Mouse (Mus musculus) small intestine, adult 2 months (tissue): ENCODE results near the gene Litaf. TPM values are rescaled to one million over a fixed set of nuclear protein-coding genes. Genes with fewer than 3 reads are reported as not detected.

Experiments
- H3K27ac ChIP-seq: fragments of 200-500 bp; 2 replicates; pipeline ENCODE4 v1.5.1; 2012; ENCODE audit warnings: low read depth, low read length, control low read depth, inconsistent platforms; ENCODE audit not compliant: insufficient read depth
- H3K27me3 ChIP-seq: fragments of 200-500 bp; 2 replicates; pipeline ENCODE4 v1.6.1; 2012; ENCODE audit warnings: mild to moderate bottlenecking, moderate library complexity, low read length, inconsistent platforms; ENCODE audit not compliant: control insufficient read depth, insufficient read depth
- H3K36me3 ChIP-seq: fragments of 200-500 bp; 2 replicates; pipeline ENCODE4 v1.6.1; 2012; ENCODE audit warnings: mild to moderate bottlenecking, low read length, control low read depth, inconsistent platforms; ENCODE audit not compliant: control insufficient read depth, insufficient read depth
- H3K4me1 ChIP-seq: fragments of 200-500 bp; 2 replicates; pipeline ENCODE4 v1.6.1; 2012; ENCODE audit warnings: low read length, inconsistent platforms, mixed read lengths; ENCODE audit not compliant: control insufficient read depth, insufficient read depth, insufficient read length
- H3K4me3 ChIP-seq: fragments of 200-500 bp; 2 replicates; pipeline ENCODE4 v1.5.1; 2012; ENCODE audit warnings: low read depth, mild to moderate bottlenecking, control low read depth, inconsistent platforms, low read length, moderate library complexity
- CTCF ChIP-seq: fragments of 200-500 bp; IDR thresholded peaks from 2 replicates; pipeline ENCODE4 v1.5.1; 2012; ENCODE audit warnings: low read depth, mild to moderate bottlenecking, control low read depth, inconsistent platforms, low read length, moderate library complexity, mixed read lengths; ENCODE audit not compliant: insufficient replicate concordance, insufficient read length; ENCODE audit errors: extremely low read depth
- POLR2A ChIP-seq: fragments of 200-500 bp; IDR thresholded peaks from 2 replicates; pipeline ENCODE4 v1.6.1; 2012; ENCODE audit warnings: low read depth, mild to moderate bottlenecking, control low read depth, inconsistent platforms, low read length, moderate library complexity
- WGBS: fragments of 180-500 bp; shearing (Covaris S2); methylation state at CpG from one replicate; pipeline ENCODE4 v1.1.7; 2018; 5-methylcytosine and 5-hydroxymethylcytosine counted together
- polyA plus RNA-seq: library from polyadenylated mRNA; depleted of rRNA; stranded (reverse); fragments of >200 nt; gene quantifications from 2 replicates; pipeline ENCODE4 v1.2.3, GENCODE M21; 2012

Litaf gene
- polyA plus RNA-seq, 1 experiment, result 497 TPM

GRCm38 (mm10) chr16:11066833-11067191 is 855 bp upstream of the Litaf start:
- H3K4me1 ChIP-seq, result peaks cover 25% of the 10 kb centered on the region
- no peak for TF ChIP-seq CTCF
- TF ChIP-seq POLR2A, result no peak
- no peak overlapping the region for H3K27ac ChIP-seq

GRCm38 (mm10) chr16:11065431-11065830 is 526 bp downstream of the Litaf start:
- Histone ChIP-seq H3K4me1 (peaks cover 20% of the 10 kb centered on the region), H3K27ac (no peak overlapping the region), H3K36me3 (no peaks in the 10 kb centered on the region), H3K4me3 (no peak overlapping the region), H3K27me3 (no peaks in the 10 kb centered on the region)
- WGBS, result 77% methylated on average over 5 of the region's 5 CpGs
- no peak for TF ChIP-seq POLR2A
- TF ChIP-seq CTCF, result no peak

More at GRCm38 (mm10) chr16:11066833-11067191, 855 bp upstream of the Litaf start:
- H3K27me3 ChIP-seq, result no peaks in the 10 kb centered on the region
- H3K36me3 ChIP-seq, result no peaks in the 10 kb centered on the region
- WGBS, result 1% methylated on average over 22 of the region's 22 CpGs
- peak overlapping the region; percentile 86 for H3K4me3 ChIP-seq

- TF ChIP-seq CTCF (no peak), POLR2A (no peak)
Observed at GRCm38 (mm10) chr16:11064742-11065141, 1.2 kb downstream of the Litaf start.

GRCm38 (mm10) chr16:11064341-11064740 is 1.6 kb downstream of the Litaf start:
- H3K4me1 ChIP-seq, result peaks cover 11% of the 10 kb centered on the region
- WGBS, result 90% methylated on average over 4 of the region's 4 CpGs
- no peaks in the 10 kb centered on the region for H3K27me3 ChIP-seq
- H3K36me3 ChIP-seq, result no peaks in the 10 kb centered on the region
- TF ChIP-seq CTCF, result no peak
- TF ChIP-seq POLR2A, result no peak
- no peak overlapping the region for H3K4me3 ChIP-seq
- no peak overlapping the region for H3K27ac ChIP-seq

More at GRCm38 (mm10) chr16:11064742-11065141, 1.2 kb downstream of the Litaf start:
- Histone ChIP-seq H3K27me3 (no peaks in the 10 kb centered on the region), H3K4me3 (no peak overlapping the region), H3K4me1 (peaks cover 14% of the 10 kb centered on the region), H3K27ac (no peak overlapping the region), H3K36me3 (no peaks in the 10 kb centered on the region)
- WGBS, result 91% methylated on average over 6 of the region's 6 CpGs

GRCm38 (mm10) chr16:11062794-11063721 is 2.9 kb downstream of the Litaf start:
- no peaks in the 10 kb centered on the region for H3K36me3 ChIP-seq
- peak overlapping the region; percentile 36; the same call in 1 of the 2 replicates for H3K27ac ChIP-seq
- H3K27me3 ChIP-seq, result no peaks in the 10 kb centered on the region
- no peak overlapping the region for H3K4me3 ChIP-seq
- 31% methylated on average over 13 of the region's 13 CpGs for WGBS
- H3K4me1 ChIP-seq, result peaks cover 11% of the 10 kb centered on the region
- TF ChIP-seq POLR2A (no peak), CTCF (no peak)

- no peak within 1 kb of the TSS for H3K27ac ChIP-seq
- peaks cover 5% of the 10 kb centered on the region; the same call in 1 of the 2 replicates for H3K4me1 ChIP-seq
- no peaks in the 10 kb centered on the region for H3K36me3 ChIP-seq
- WGBS, result 88% methylated on average over 4 of the region's 4 CpGs
- no peak within 1 kb of the TSS for H3K4me3 ChIP-seq
- TF ChIP-seq CTCF, result no peak
- no peak for TF ChIP-seq POLR2A
- H3K27me3 ChIP-seq, result no peaks in the 10 kb centered on the region
Observed at GRCm38 (mm10) chr16:11060645-11061044, 5.3 kb downstream of the Litaf start, which contains the start of gene Snn. Gene Snn, plus strand, starts transcription at chr16:11060945.

- no peak for TF ChIP-seq CTCF
- no peak for TF ChIP-seq POLR2A
- WGBS, result 83% methylated on average over 5 of the region's 5 CpGs
- Histone ChIP-seq H3K4me1 (no peaks in the 10 kb centered on the region), H3K27me3 (no peaks in the 10 kb centered on the region), H3K4me3 (no peak overlapping the region), H3K36me3 (no peaks in the 10 kb centered on the region), H3K27ac (no peak overlapping the region)
Observed at GRCm38 (mm10) chr16:11055916-11056315, 10.0 kb downstream of the Litaf start.
